Mouse (Mus musculus) urinary bladder, postnatal 10 days (tissue): ENCODE data around the gene Mvk.
A peak's percentile ranks its signal among the peaks of the same experiment; 100 is the strongest.

Experiments used
- DNase-seq: peaks from one replicate; pipeline ENCODE4 v3.0.0; 2022; ENCODE audit warnings: low spot score

Mvk gene

GRCm38 (mm10) chr5:114456995-114457605 lies 13.0 kb downstream of the Mvk start:
- DNase-seq, result no peak

DNA sequence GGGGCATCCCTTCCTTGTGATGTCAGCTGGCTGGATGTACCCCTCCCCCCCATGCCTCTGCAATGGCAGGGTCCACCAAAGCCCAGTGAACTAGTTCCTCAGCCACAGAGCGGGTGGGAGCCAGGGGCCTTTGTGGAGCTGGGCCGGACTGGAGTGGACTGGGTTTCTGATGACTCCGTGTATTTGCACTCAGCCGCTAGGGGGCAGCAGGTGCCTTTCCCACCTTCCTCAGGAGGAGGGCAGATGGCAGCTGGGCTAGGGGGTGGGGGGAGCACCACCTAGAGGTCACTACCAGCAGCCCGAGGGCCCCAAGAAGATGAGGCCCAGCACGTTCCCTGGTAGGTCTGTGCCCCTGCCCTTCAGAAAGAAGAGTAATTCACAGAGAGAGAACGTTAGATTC lies 17.2 kb downstream of the Mvk start:
- peak; percentile 32 for DNase-seq

DNA sequence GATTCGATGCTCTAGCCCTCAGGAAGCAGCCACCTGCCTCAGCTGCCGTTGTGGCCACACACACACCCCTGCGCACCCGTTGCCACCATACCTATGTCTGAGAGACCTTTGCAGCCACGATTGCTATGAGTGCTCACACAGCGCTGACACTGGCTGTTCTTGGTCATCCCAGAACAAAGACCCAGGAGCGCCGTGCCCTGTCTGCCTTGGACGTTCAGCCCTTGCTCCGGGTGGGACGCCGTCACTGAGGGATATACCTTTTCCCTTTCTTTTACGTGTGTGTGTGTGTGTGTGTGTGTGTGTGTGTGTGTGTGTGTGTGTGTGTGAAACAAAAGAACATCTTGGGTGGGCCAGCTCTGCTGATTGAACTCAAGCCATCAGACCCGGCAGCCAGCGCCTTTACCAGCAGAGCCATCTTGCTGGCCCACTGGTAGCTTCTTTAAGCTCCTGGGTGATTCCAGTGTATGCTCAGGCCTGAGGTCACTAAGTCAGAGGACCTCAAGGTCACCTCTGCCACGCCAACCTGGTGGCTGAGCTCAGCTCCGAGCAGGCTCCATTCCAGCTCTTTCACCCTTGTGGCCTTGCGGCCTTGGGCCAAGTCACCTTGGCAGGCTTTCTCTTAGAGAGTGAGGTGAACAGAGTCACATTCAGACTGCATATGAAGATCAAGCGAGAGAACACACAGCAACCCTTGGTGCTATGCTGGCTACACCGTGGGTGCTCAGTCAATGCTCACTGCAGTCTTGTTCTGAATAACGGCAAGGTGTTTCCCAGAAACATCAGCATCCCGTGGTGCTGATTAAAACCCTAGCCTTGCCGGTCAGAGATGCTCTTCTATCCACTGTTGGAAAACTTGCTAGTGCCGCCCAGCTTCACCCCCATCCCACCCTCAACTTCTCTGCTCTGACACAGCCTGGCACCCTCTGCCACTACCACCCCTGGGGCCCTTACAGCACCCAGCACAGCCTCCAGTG lies 18.3 kb downstream of the Mvk start:
- no peak for DNase-seq

DNA sequence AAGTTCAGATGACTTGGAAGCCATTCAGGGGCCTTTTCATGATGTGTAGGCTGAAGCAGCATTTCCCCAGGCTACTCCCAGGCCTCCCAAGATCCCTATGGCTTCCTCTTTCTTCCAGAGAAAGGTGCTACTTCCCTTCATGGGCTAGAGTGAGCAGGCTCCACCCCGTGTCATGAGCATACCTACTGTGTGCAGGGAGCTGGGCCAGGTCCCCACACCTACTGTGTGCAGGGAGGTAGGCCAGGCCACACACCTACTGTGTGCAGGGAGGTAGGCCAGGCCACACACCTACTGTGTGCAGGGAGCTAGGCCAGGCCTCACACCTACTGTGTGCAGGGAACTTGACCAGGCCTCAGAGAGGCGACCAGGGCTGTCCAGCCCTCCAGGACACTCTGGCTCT lies 20.5 kb downstream of the Mvk start:
- DNase-seq, result no peak

DNA sequence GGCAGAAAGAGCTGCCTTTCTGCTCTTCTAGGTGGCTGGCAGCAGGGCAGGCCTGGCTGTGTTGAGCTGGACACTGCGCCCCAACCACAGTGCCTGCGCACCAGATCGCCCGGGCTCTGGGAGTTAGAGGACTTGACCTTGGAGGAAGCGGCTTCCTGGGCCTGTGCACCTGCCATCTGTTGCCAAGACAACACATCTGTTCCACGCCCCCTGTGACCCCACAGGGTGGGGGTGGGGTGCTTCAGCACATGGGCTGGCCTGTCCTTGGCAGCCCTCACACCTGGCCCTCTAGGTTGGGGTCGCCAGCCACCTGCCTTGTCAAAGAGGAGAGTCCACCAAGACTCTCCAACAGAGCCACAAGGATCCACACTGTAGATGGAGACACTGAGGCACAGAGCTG lies 21.6 kb downstream of the Mvk start:
- no peak for DNase-seq

- DNase-seq, result no peak
Measured at GRCm38 (mm10) chr5:114467019-114467418, 22.9 kb downstream of the Mvk start.

DNA sequence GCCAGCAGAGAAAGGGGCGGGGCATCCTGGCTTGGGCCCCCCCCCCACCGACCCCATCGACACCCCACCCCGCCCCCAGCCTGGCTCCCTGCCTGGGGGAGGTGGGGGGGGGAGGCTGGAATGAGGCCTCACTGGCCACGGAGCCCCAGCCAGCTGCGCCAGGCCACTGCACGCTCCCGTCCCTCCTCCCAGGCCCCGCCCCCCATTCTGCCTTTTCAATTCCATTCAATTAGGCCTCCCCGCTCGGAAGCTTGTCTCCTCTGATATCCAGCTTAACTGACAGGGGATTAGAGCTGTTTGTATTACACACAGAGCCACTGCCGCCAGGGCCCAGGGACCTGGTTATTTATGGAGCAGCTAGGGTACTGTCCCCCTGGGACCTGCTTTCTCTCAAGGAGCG lies 23.4 kb downstream of the Mvk start:
- no peak for DNase-seq

- DNase-seq, result no peak
Measured at GRCm38 (mm10) chr5:114468007-114468406, 23.9 kb downstream of the Mvk start.

DNA sequence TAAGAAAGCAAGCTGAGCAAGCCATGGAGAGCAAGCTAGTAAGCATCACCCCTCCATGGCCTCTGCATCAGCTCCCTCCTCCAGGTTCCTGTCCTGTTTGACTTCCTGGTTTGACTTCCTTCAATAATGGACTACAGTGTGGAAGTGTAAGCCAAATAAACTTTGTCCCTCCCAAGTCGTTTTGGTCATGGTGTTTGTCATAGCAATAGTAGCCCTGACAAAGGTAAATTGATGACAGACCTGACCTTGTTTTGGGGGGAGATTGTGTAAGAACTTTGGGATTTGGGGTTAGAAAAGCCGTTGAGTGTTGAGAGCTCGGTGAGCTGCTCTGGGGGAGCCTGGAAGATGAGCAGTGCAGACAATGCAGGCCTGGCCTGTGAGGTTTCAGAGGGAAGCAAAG lies 26.3 kb downstream of the Mvk start:
- no peak for DNase-seq

DNA sequence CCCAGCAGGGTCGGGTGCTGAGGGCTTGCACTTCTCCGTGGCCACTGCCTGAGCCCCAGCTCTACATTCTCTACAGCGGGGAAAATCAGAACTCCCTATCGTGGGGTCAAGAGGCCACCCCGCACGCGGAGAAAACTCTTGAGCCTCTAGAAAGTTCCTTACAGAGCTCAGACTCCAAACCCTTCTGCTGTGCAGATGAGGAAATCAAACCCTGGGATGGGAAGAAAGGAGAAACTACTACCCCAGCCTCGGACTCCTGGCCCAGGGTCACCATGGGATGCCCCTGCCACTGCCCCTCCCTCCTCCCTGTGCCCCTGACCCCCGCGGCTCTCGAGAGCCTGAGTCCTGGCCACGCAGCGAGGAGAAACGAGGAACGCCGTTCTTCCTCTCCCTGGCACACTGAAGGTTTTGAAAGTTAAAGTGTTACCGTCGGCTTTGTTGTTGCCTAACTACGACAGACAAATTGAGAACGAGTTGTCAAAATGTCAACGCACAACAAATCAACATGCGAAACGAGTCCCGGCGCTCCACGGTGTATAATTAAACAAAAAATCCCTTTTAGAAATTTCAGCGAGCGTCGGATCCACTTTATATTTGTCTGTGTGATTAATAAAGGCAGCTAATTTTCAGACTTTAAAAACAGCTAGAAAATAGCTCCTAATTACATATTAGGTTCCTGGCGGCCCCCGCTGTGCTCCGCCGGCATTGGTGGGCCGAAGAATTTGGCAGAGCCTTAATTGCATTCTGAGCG lies 30.8 kb downstream of the Mvk start:
- no peak for DNase-seq

- no peak for DNase-seq
Measured at GRCm38 (mm10) chr5:114478267-114478666, 34.2 kb downstream of the Mvk start.

DNA sequence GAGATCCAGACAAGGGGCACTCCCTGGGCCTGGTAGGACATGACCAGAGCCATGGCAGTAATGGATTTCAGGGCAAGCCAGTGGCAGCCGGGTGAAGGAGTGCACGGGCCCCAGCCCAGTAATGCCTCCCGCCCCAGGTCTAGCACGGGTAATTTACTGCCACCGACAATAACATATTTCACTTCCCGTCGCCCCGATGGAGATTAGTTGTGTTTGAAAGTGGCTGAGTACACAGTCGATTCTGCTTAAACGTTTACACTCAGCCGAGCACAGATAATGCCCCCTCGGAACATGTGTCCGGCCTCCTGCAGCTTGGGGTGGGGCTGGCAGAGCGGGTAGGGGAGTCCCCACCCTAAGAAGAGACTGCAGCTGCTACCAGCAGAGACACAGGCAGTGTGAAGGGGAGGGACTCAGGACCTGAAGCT lies 38.5 kb downstream of the Mvk start:
- DNase-seq, result no peak

DNA sequence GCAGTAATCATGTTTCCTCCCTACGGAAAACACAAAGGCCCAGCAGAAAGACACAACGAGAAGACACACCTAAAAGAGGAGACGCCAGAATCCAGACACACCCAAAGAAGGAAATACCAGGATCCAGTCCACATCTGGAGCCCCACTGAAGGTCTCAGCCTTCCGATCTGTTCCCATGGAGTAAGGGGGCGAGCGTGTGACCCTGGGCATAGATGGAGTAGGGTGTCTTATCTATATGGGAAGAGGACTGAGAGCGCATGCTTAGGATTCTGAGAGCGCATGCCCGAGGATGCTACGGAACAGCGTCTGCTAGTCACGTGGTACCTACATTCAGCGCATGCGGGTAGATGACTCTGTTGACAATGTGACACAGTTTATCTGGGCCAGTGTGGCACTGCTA lies 41.6 kb downstream of the Mvk start:
- no peak for DNase-seq

DNA sequence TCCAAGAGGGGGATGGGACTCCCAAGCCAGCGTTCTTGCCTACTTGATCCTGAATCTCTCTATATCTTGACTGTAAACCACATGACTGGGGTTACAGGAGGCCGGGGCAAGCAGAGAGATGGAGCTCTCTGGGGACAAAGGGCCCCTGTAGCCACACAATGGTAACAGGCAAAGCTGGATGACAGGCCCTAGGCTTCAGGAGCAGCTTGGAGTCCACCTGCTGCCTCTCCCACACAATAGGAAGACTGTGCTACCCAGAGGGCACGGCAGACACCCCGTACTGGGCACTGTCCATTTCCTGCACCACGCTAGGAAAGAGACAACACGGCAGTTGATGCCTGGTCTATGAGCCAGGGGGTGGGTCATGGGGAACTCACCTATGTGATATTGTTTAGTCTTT lies 45.5 kb downstream of the Mvk start:
- no peak for DNase-seq

GRCm38 (mm10) chr5:114490241-114490640 lies 46.2 kb downstream of the Mvk start:
- DNase-seq, result no peak

GRCm38 (mm10) chr5:114494761-114495160 lies 50.7 kb downstream of the Mvk start:
- DNase-seq, result no peak

DNA sequence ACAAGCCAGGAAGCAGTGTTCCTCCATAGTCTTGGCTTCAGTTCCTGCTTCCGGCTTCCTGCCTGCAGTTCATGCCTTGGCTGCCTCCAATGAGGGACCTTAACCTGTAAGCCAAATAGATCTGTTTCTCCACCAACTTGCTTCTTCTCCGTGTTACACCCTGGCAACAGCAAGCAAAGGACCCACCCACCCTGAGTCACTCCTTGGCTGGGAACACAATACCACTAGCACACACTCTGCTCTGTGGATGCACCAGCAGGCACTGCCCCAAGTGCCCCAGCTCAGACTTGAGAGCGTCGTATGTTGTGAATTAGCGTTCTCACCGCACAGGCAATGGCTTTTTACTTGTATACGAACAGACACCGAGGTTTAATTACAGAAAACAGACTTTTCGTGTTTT lies 57.2 kb downstream of the Mvk start:
- no peak for DNase-seq

GRCm38 (mm10) chr5:114504826-114505225 lies 60.8 kb downstream of the Mvk start:
- no peak for DNase-seq

DNA sequence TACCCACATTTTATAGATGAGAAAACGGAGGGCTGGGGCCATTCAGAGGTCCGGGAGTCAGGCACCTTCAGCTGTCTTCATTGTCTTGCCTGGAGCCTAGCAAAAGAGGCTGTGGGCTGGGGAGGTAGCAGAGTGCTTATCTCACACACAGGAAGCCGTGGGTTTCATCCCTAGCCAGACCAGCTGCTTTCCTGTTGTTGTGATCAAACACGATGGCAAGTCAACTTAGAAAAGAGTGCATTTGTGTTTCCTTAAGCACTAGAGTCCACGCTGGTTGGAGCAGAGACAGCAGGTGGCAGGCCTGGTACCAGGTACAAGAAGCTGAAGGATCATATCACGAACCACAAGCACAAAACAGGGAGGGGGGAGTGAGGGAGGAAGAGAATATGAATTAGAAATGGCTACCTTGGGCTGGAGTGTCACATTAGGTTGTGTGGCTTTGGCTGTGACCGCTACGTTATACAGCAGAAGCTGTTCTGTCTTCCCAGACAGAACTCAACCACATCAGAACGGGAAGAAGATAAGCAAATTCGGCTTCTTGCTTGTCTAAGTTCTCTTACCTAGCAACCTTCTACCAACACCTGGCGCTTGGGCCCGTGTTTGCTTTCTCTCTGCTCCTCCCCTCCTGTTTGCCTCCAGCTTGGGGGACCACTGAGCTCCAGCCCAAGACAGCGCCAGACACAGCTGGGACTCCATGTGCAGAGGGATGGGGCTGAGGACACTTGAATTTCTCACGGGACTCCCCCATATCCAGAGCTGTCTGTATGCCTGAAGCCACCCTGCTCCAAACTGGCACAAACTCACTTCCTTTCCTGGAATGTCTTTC lies 61.4 kb downstream of the Mvk start:
- no peak for DNase-seq

DNA sequence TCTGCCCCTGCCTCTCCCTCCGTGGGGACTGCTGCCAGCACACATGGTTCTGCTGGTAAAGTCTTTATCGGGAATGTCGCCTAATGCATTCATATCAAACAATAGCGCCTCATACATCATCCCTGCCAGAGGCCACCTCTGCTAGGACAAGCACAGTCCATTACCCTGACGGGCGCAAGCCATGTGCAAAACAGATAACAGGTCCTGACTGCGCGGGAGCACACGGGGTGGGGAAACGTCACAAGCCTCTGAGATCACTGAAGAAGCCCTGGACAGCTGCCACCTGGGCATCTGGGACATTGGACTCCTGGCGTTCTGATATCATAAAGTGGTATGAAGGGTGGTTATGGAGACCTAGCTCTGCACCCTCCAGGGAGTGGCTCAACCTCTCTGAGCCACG lies 63.3 kb downstream of the Mvk start:
- DNase-seq, result no peak

GRCm38 (mm10) chr5:114507964-114508363 lies 63.9 kb downstream of the Mvk start:
- no peak for DNase-seq

DNA sequence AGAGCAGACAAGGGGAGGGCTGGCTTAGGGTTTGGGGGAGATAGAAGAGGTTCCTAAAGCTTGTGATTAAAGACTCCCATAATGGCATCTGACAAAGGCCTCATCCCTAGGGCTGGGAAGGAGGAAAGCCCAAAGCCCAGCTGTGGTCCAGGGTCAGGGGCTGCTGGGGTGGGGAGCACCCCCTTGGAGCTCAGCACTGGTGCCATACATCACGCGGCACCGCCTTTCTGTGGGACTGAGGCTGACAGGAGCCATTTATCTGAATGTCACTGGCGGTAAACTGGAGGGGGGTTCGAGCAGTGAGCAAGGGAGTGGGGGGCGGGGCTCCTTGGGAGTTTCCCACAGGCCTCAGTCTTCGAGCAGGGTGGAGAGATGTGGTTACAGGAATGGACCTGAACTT lies 65.4 kb downstream of the Mvk start:
- DNase-seq, result no peak
